Mouse (Mus musculus) intestine, embryonic 16.5 days (tissue): ENCODE results near the gene Gm37240. TPM values are rescaled to one million over a fixed set of nuclear protein-coding genes. Genes with fewer than 3 reads are reported as not detected.
A peak's percentile ranks its signal among the peaks of the same experiment; 100 is the strongest.

Source experiments
- ATAC-seq: fragments of 200-750 bp; cut with Nextera tagmentation; 2 replicates; pipeline ENCODE4 v1.8.0; 2017; ENCODE audit warnings: moderate TSS enrichment, moderate library complexity
- H3K27ac ChIP-seq: fragments of 300-500 bp; sonication (generic); 2 replicates; pipeline ENCODE4 v1.5.1; 2014; ENCODE audit warnings: mild to moderate bottlenecking, low read length
- H3K27me3 ChIP-seq: fragments of 300-500 bp; sonication (generic); replicated peaks from 2 replicates; pipeline ENCODE4 v1.6.1; 2014; ENCODE audit warnings: low read length, control low read depth, mixed read lengths; ENCODE audit not compliant: control insufficient read depth, insufficient read depth
- H3K36me3 ChIP-seq: fragments of 300-500 bp; sonication (generic); 2 replicates; pipeline ENCODE4 v1.6.1; 2014; ENCODE audit warnings: low read length, control low read depth; ENCODE audit not compliant: control insufficient read depth, insufficient read depth
- H3K4me1 ChIP-seq: fragments of 300-500 bp; sonication (generic); 2 replicates; pipeline ENCODE4 v1.6.1; 2014; ENCODE audit warnings: low read length, control low read depth, mixed read lengths; ENCODE audit not compliant: control insufficient read depth, insufficient read depth
- H3K4me2 ChIP-seq: fragments of 300-500 bp; sonication (generic); 2 replicates; pipeline ENCODE4 v1.6.1; 2014; ENCODE audit warnings: low read depth, low read length, control low read depth
- H3K4me3 ChIP-seq: fragments of 300-500 bp; sonication (generic); 2 replicates; pipeline ENCODE4 v1.5.1; 2014; ENCODE audit warnings: mild to moderate bottlenecking, low read length
- H3K9ac ChIP-seq: fragments of 300-500 bp; sonication (generic); 2 replicates; pipeline ENCODE4 v1.6.1; 2014; ENCODE audit warnings: low read depth, low read length
- H3K9me3 ChIP-seq: fragments of 300-500 bp; sonication (generic); 2 replicates; pipeline ENCODE4 v1.6.1; 2016; ENCODE audit warnings: low read length, control low read depth; ENCODE audit not compliant: control insufficient read depth
- WGBS: fragments of 180-500 bp; shearing (Covaris S2); extraction: QIAGEN DNeasy Blood & Tissue Kit; methylation state at CpG from one replicate; pipeline ENCODE4 v1.1.7; 2014; 5-methylcytosine and 5-hydroxymethylcytosine counted together
- polyA plus RNA-seq: library from polyadenylated mRNA; unstranded; fragments of >200 nt; fragmentation: Nextera tagmentation; extraction: Ambion mirVana; gene quantifications from 2 replicates; pipeline ENCODE4 v1.2.1, GENCODE M21; 2015

The Gm37240 gene
- polyA plus RNA-seq, 1 experiment from 2014 or later, result 6.8 TPM

DNA sequence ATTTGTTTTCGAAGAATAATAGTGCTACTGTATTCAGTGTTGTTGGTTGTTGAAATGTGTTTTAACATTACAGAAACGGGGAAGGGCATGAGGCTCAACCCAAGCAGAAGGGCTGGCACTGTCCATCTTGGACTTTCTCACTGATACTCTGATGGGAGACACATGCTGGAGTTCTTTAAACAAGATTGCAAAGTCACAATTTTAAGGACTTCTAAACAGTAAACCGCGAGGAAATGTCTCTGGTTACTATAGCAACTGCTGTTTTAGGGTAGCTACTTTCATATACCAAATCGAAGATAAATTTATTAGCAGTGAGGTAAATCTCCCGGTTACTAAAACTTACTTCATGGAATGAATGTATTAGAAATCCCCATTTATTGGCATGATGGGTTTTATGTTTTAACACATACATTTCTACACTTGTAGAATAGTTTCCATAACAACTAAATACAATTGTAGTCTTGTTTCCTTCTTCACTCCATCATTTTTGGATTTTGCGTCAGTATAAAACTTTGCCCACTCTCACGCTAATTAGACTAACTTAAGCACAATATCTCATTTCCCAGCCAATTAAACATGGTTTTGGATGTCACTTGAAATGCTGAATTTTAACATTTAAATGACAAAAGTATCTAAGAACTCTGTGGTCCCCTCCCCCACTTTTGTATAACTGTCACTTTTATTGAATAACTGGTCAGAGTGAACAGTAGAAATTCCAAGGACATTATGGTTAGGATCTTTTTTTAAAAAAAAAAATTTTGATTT, 932.1 kb downstream of the Gm37240 start:
- Histone ChIP-seq H3K4me1 (no peaks in the 10 kb centered on the region), H3K27me3 (no peaks in the 10 kb centered on the region), H3K4me2 (no peak overlapping the region), H3K9ac (no peak overlapping the region), H3K9me3 (no peaks in the 10 kb centered on the region), H3K36me3 (no peaks in the 10 kb centered on the region), H3K27ac (no peak overlapping the region), H3K4me3 (no peak overlapping the region)
- 85% methylated on average over 8 of the region's 8 CpGs for WGBS
- ATAC-seq, result no peak

DNA sequence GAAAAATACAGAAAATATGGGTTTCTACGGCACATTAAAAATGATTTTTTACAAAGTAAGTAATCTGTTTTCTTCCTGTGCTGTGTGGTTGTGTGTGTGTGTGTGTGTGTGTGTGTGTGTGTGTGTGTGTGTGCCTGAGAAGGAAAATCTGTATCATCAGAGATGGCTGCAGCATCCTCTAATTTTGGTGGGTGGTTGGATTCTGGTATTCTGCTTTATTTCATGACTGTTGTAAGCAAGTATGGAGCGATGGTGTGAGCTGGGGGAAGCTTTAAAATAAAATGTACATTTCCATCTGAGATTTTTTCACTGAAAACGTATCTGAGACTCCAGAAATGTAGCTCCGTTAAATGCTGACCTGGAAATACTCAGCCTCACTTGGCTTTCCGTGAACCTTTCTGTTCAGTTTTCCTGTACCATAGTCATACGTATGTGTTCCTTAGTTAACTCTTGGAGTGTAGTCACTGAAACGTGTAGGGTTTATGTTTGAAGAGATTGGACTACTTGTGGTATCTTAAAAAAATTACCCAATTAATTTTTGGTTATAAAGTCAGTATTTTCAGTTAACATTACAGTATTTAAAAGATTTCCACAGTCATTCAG, 934.6 kb downstream of the Gm37240 start:
- H3K4me2 ChIP-seq, result peak overlapping the region; percentile 62
- no peaks in the 10 kb centered on the region for H3K27me3 ChIP-seq
- no peaks in the 10 kb centered on the region for H3K9me3 ChIP-seq
- no peaks in the 10 kb centered on the region for H3K4me1 ChIP-seq
- peak overlapping the region; percentile 45 for H3K4me3 ChIP-seq
- WGBS, result 45% methylated on average over 7 of the region's 7 CpGs
- peak overlapping the region; percentile 64 for H3K9ac ChIP-seq
- no peaks in the 10 kb centered on the region for H3K36me3 ChIP-seq
- no peak for ATAC-seq
- H3K27ac ChIP-seq, result peak overlapping the region; percentile 65

DNA sequence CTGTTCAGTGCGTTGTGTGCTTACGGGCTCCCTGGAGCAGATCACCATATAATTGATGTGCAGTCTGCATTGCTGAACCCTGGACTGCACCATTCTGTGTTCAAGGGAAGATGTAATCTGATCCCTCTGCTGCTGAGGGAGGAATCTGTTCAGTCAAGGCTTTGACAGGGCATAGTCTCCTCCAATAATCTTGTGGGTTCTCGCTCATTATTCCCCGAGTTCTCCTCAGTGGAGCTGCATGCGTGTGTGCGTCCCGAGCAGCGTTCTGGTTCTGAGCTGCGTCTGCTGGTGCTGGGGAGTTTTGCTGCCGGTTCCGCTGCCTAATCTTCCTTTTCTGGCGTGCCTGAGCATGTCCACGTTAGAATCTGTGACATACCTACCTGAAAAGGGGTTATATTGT, 935.2 kb downstream of the Gm37240 start:
- H3K27me3 ChIP-seq, result no peaks in the 10 kb centered on the region
- 16% methylated on average over 13 of the region's 13 CpGs for WGBS
- H3K4me1 ChIP-seq, result no peaks in the 10 kb centered on the region
- peak overlapping the region; percentile 64 for H3K9ac ChIP-seq
- no peaks in the 10 kb centered on the region for H3K9me3 ChIP-seq
- H3K36me3 ChIP-seq, result no peaks in the 10 kb centered on the region
- peak overlapping the region; percentile 45 for H3K4me3 ChIP-seq
- peak overlapping the region; percentile 62 for H3K4me2 ChIP-seq
- peak; percentile 100 for ATAC-seq
- H3K27ac ChIP-seq, result peak overlapping the region; percentile 65

DNA sequence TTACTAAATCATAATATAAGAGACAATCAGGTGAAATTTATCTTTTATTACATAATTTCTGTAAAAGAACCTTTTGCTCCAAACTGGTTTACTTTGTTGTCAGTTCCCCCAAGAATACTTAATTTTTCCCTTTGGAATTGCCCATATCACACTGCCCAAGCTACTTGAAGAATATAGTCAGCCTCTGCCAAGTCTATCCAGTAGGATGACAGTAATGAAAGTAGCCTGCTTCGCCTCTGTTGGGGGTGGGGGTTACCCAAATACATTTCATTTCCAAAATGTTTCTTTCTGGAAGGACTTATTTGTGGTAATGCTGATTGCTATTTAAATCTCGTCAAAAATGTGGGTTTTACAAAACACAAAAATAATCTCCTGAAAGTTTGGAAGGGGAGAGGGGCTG, 935.6 kb downstream of the Gm37240 start:
- Histone ChIP-seq H3K9ac (peak overlapping the region; percentile 64; the same call in 1 of the 2 replicates), H3K4me3 (peak overlapping the region; percentile 45), H3K4me1 (no peaks in the 10 kb centered on the region), H3K9me3 (no peaks in the 10 kb centered on the region), H3K27me3 (no peaks in the 10 kb centered on the region), H3K27ac (peak overlapping the region; percentile 18; the same call in 1 of the 2 replicates), H3K4me2 (peak overlapping the region; percentile 62), H3K36me3 (no peaks in the 10 kb centered on the region)
- 27% methylated on average over 2 of the region's 2 CpGs for WGBS
- peak; percentile 75 for ATAC-seq

DNA sequence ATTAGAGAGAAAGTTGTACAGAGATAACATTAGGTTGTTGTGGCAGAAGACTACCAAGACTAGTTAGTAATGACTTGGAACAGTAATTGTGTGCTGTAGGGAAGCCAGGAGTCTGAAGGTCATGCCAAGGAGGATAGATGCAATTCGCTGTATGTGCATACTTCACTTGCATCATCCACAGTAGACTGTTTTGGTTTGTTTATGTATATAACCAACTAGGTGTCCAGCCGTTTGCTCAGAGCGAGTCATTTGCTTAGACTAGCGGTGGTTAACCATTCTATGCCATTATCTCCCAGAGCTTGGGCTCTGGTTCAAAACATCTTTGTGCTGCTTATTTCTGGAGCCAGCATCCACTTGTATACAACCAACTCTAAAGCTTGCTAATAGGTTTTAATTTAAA, 937.9 kb downstream of the Gm37240 start:
- H3K4me2 ChIP-seq, result no peak overlapping the region
- H3K4me1 ChIP-seq, result no peaks in the 10 kb centered on the region
- 76% methylated on average over 4 of the region's 4 CpGs for WGBS
- no peak overlapping the region for H3K4me3 ChIP-seq
- H3K36me3 ChIP-seq, result no peaks in the 10 kb centered on the region
- H3K9ac ChIP-seq, result no peak overlapping the region
- no peaks in the 10 kb centered on the region for H3K9me3 ChIP-seq
- ATAC-seq, result no peak
- H3K27ac ChIP-seq, result no peak overlapping the region
- no peaks in the 10 kb centered on the region for H3K27me3 ChIP-seq

DNA sequence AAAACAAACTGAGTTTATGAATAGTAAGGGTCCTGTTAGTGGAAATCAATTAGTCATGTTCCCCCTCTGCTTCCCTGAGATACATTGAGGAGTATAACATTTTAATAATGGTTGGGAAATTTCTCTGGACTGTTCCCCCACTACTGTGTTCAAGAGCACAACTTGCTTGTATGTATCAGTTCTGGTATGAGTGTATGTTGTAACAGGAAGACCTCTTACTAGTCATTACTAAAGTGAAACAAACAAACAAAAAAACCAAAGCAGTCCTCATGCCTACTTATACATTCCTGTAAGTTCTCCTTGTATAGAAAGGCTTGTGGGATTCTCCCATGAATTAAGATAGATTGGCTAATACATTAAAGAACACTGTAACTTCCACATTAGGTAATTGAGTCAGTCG, 940.9 kb downstream of the Gm37240 start:
- Histone ChIP-seq H3K36me3 (no peaks in the 10 kb centered on the region), H3K4me3 (no peak overlapping the region), H3K9me3 (no peaks in the 10 kb centered on the region), H3K27me3 (no peaks in the 10 kb centered on the region), H3K9ac (no peak overlapping the region), H3K4me1 (no peaks in the 10 kb centered on the region), H3K4me2 (no peak overlapping the region), H3K27ac (no peak overlapping the region)
- no peak for ATAC-seq
- WGBS, result 88% methylated on average over 1 of the region's 1 CpGs

DNA sequence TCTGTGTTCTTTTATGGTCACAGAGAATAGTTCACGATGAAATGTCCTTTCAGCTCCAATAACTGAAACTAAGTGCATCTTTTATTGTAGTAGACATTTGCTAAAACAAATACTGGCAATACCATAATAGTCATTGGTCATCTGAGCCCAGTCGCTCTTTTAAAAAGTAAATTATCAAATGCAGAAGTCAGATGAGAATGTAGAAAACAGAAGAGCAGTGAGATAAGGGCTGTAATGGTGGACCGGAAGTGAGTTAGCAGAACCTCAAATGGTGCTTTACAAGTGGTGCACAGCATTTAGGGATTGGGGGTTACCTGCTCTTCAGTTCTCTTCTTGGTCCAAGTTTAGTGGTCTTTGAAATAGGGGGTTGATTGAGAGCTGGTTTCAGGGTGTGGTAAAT, 942.4 kb downstream of the Gm37240 start:
- no peak for ATAC-seq
- Histone ChIP-seq H3K9ac (no peak overlapping the region), H3K27me3 (no peaks in the 10 kb centered on the region), H3K4me3 (no peak overlapping the region), H3K9me3 (no peaks in the 10 kb centered on the region), H3K27ac (no peak overlapping the region), H3K4me1 (no peaks in the 10 kb centered on the region), H3K4me2 (no peak overlapping the region), H3K36me3 (no peaks in the 10 kb centered on the region)
- 87% methylated on average over 3 of the region's 3 CpGs for WGBS

DNA sequence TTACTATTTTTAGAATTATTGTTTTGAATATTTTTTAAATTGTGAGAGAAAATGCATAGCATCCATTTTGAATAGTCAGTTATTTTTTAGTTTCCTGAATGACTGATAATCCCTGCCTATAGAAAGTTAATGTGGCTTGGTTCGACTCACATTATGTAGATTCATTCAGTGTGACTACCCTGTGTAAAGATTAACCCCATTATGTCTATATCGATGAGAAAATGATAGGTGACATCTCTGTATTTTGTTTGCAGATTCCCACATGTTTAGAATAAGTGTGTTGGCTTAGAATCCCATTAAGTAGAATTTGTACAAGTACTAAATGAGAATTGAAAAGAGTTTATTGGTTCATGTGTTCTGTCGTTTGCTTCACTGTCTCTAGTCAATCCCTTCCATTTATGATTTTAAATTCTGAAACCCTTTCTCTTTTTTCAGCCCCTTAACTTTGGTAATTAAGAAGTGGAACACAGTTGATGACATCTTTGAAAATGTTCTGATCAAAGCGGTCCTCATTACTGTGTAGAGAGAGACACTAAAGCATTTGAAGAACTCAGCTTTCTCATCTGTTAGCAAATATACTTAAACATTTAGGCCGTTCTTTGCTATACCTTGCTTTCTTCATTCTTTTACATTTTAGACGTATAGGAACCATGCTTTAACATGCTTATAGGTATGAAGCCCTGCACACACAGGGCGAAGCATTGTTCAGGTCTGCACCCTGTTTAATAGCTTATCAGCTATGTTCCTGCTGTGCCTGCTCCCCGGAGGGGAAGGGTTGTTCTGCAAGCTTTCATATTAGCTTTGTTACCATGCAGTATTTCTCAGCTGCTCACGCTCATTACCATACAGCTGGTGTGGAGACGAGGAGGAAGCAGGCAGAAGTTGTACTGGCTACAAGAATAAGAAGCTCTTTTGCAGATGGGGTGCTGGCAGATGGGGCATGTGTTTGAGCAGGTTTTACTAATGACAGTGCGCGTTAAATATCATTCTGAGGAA, 949.7 kb downstream of the Gm37240 start:
- Histone ChIP-seq H3K4me3 (no peak overlapping the region), H3K9me3 (no peaks in the 10 kb centered on the region), H3K27ac (no peak overlapping the region), H3K4me1 (no peaks in the 10 kb centered on the region), H3K27me3 (no peaks in the 10 kb centered on the region), H3K36me3 (no peaks in the 10 kb centered on the region), H3K4me2 (no peak overlapping the region), H3K9ac (no peak overlapping the region)
- ATAC-seq, result peak; percentile 79
- 60% methylated on average over 12 of the region's 12 CpGs for WGBS

DNA sequence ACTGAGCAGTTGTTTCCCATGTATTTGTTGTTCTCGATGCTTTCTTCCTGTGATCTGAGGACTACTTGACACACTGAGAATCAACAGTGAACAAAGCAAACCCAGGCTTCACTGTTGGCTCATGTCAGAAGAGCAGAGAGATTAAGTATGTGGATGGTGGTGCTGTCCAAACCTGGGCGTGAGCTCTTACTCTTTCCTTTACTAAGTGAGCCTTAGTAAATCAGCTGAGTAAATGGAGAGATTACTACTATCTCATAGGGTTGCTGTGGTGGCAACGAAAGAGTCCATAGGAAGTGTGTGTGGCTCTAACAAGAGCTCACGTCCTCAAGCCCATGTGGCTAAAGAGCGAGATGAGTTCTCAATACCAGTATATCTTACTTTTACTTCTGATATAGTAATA, 950.4 kb downstream of the Gm37240 start:
- 82% methylated on average over 5 of the region's 5 CpGs for WGBS
- no peaks in the 10 kb centered on the region for H3K27me3 ChIP-seq
- no peak for ATAC-seq
- H3K9ac ChIP-seq, result no peak overlapping the region
- no peak overlapping the region for H3K4me2 ChIP-seq
- no peaks in the 10 kb centered on the region for H3K9me3 ChIP-seq
- no peaks in the 10 kb centered on the region for H3K36me3 ChIP-seq
- no peak overlapping the region for H3K27ac ChIP-seq
- no peak overlapping the region for H3K4me3 ChIP-seq
- H3K4me1 ChIP-seq, result no peaks in the 10 kb centered on the region
